Mouse (Mus musculus) CH12.LX (cell line): ENCODE results near the gene Thumpd2. TPM values are rescaled to one million over a fixed set of nuclear protein-coding genes. Genes with fewer than 3 reads are reported as not detected.

Source experiments
- DNase-seq: peaks from one replicate; pipeline ENCODE4 v3.0.0-alpha.2; 2013; ENCODE audit errors: extremely low read depth
- H3K27ac ChIP-seq: 2 replicates; pipeline ENCODE4 v1.5.1; 2012; ENCODE audit warnings: low read depth, mild to moderate bottlenecking, control low read depth, moderate library complexity; ENCODE audit not compliant: insufficient read depth
- H3K27me3 ChIP-seq: replicated peaks from 2 replicates; pipeline ENCODE3; 2012; ENCODE audit warnings: inconsistent platforms
- H3K36me3 ChIP-seq, 2 experiments: replicated peaks in 1 of 2; 2 replicates each; pipeline versions ENCODE3 to v1.6.1; 2012; ENCODE audit warnings: inconsistent platforms in 1 of 2, low read length in 1 of 2, mild to moderate bottlenecking in 1 of 2, mixed read lengths in 1 of 2, moderate library complexity in 1 of 2; ENCODE audit not compliant: control insufficient read depth in 1 of 2, insufficient read depth in 1 of 2
- H3K4me1 ChIP-seq, 2 experiments: 2 replicates each; pipeline ENCODE4 v1.6.1; 2012; ENCODE audit warnings: inconsistent platforms in 1 of 2, moderate library complexity in 1 of 2; ENCODE audit not compliant: insufficient read depth in 2 of 2, control insufficient read depth in 1 of 2
- H3K4me2 ChIP-seq: 2 replicates; pipeline ENCODE4 v1.6.1; 2012; ENCODE audit warnings: low read depth, mild to moderate bottlenecking, control low read depth; ENCODE audit not compliant: poor library complexity, insufficient read depth, severe bottlenecking
- H3K4me3 ChIP-seq, 3 experiments: fragments of 150-350 bp in 1 of 3; sonication (generic) in 1 of 3; replicated peaks in 1 of 3; 2 replicates each; pipeline versions ENCODE3 to v1.5.1; 2011 to 2012; ENCODE audit warnings: low read depth in 2 of 3, low read length in 2 of 3, mild to moderate bottlenecking in 2 of 3, moderate library complexity in 2 of 3, control low read depth in 1 of 3, improper control_type of control experiment in 1 of 3, inconsistent platforms in 1 of 3, mixed read lengths in 1 of 3; ENCODE audit not compliant: poor library complexity in 1 of 3
- H3K79me2 ChIP-seq: replicated peaks from 2 replicates; pipeline ENCODE4 v1.6.1; 2012; ENCODE audit warnings: mild to moderate bottlenecking, moderate library complexity; ENCODE audit not compliant: control insufficient read depth, poor library complexity, insufficient read depth, severe bottlenecking; ENCODE audit errors: extremely low read depth
- H3K9ac ChIP-seq: 2 replicates; pipeline ENCODE4 v1.6.1; 2012; ENCODE audit warnings: low read depth, mild to moderate bottlenecking, control low read depth, moderate library complexity; ENCODE audit not compliant: insufficient read depth
- H3K9me3 ChIP-seq: replicated peaks from 2 replicates; pipeline ENCODE3; 2012; ENCODE audit warnings: low read length, inconsistent platforms, mixed read lengths
- CTCF ChIP-seq, 2 experiments: IDR thresholded peaks in 1 of 2; conservative IDR thresholded peaks in 1 of 2; 2 replicates each; pipeline ENCODE4 v1.5.1; 2011 to 2012; ENCODE audit warnings: low read depth in 2 of 2, low read length in 2 of 2, improper control_type of control experiment in 1 of 2, inconsistent platforms in 1 of 2, mild to moderate bottlenecking in 1 of 2, moderate library complexity in 1 of 2
- ETS1 ChIP-seq: conservative IDR thresholded peaks from 2 replicates; pipeline ENCODE4 v1.6.1; 2012; ENCODE audit warnings: low read depth, mild to moderate bottlenecking, inconsistent platforms, low read length, improper control_type of control experiment, moderate library complexity
- GABPA ChIP-seq: IDR thresholded peaks from 2 replicates; pipeline ENCODE4 v1.6.1; 2012; ENCODE audit warnings: low read depth, low read length, improper control_type of control experiment, inconsistent platforms; ENCODE audit not compliant: insufficient replicate concordance
- JUN ChIP-seq: IDR thresholded peaks from 2 replicates; pipeline ENCODE4 v1.6.1; 2011; ENCODE audit warnings: low read depth, mild to moderate bottlenecking, low read length, improper control_type of control experiment, moderate library complexity; ENCODE audit not compliant: insufficient read depth
- KAT2A ChIP-seq: IDR thresholded peaks from 2 replicates; pipeline ENCODE4 v1.6.1; 2012; ENCODE audit warnings: low read length, improper control_type of control experiment, inconsistent platforms; ENCODE audit not compliant: insufficient replicate concordance
- MAFK ChIP-seq: IDR thresholded peaks from 2 replicates; pipeline ENCODE4 v1.6.1; 2011; ENCODE audit warnings: low read length, improper control_type of control experiment; ENCODE audit not compliant: insufficient replicate concordance
- MAX ChIP-seq: IDR thresholded peaks from 2 replicates; pipeline ENCODE4 v1.6.1; 2011; ENCODE audit warnings: low read length, improper control_type of control experiment
- MEF2A ChIP-seq: IDR thresholded peaks from 2 replicates; pipeline ENCODE4 v1.6.1; 2014; ENCODE audit warnings: low read depth, mild to moderate bottlenecking, inconsistent platforms, low read length, improper control_type of control experiment, borderline replicate concordance
- MXI1 ChIP-seq: IDR thresholded peaks from 2 replicates; pipeline ENCODE4 v1.6.1; 2011; ENCODE audit warnings: mild to moderate bottlenecking, low read depth, low read length, improper control_type of control experiment
- MYC ChIP-seq: IDR thresholded peaks from 2 replicates; pipeline ENCODE4 v1.6.1; 2011; ENCODE audit warnings: low read depth, mild to moderate bottlenecking, improper control_type of control experiment, low read length
- NRF1 ChIP-seq: IDR thresholded peaks from 2 replicates; pipeline ENCODE4 v1.6.1; 2014; ENCODE audit warnings: low read depth, mild to moderate bottlenecking, inconsistent platforms, low read length, improper control_type of control experiment, moderate library complexity
- POLR2A ChIP-seq: IDR thresholded peaks from 2 replicates; pipeline ENCODE4 v1.6.1; 2011; ENCODE audit warnings: low read depth, mild to moderate bottlenecking, improper control_type of control experiment, low read length
- SIN3A ChIP-seq: IDR thresholded peaks from 2 replicates; pipeline ENCODE4 v1.6.1; 2012; ENCODE audit warnings: low read length, improper control_type of control experiment, inconsistent platforms
- SMC3 ChIP-seq: IDR thresholded peaks from 2 replicates; pipeline ENCODE4 v1.6.1; 2011; ENCODE audit warnings: low read depth, low read length, improper control_type of control experiment
- TCF12 ChIP-seq: IDR thresholded peaks from 2 replicates; pipeline ENCODE4 v1.6.1; 2014; ENCODE audit warnings: low read depth, mild to moderate bottlenecking, inconsistent platforms, low read length, improper control_type of control experiment
- UBTF ChIP-seq: IDR thresholded peaks from 2 replicates; pipeline ENCODE4 v1.6.1; 2012; ENCODE audit warnings: low read depth, mild to moderate bottlenecking, inconsistent platforms, low read length, improper control_type of control experiment, moderate library complexity
- USF1 ChIP-seq: IDR thresholded peaks from 2 replicates; pipeline ENCODE4 v1.6.1; 2014; ENCODE audit warnings: low read depth, mild to moderate bottlenecking, inconsistent platforms, low read length, improper control_type of control experiment
- USF2 ChIP-seq: conservative IDR thresholded peaks from 2 replicates; pipeline ENCODE4 v1.6.1; 2011; ENCODE audit warnings: low read depth, low read length, improper control_type of control experiment
- ZKSCAN1 ChIP-seq: IDR thresholded peaks from 2 replicates; pipeline ENCODE4 v1.6.1; 2012; ENCODE audit warnings: low read depth, inconsistent platforms, low read length, improper control_type of control experiment, borderline replicate concordance
- ZMIZ1 ChIP-seq: IDR thresholded peaks from 2 replicates; pipeline ENCODE4 v1.6.1; 2012; ENCODE audit warnings: low read depth, mild to moderate bottlenecking, inconsistent platforms, low read length, improper control_type of control experiment
- dilution Hi-C: fragments of 300-500 bp; cut with MboI; formaldehyde crosslinking; loops from 2 replicates; pipeline ENCODE4 v1.14.3; 2020; ENCODE audit warnings: low sequenced_read_pairs; ENCODE audit not compliant: extremely low pct_unique_long_range_greater_than_20kb, extremely low pct_ligation_motif_present
- in situ Hi-C: fragments of 300-500 bp; cut with MboI; formaldehyde crosslinking; loops from 3 replicates; pipeline ENCODE4 v1.14.3; 2019; ENCODE audit warnings: low sequenced_read_pairs, low pct_ligation_motif_present, low pct_unique_long_range_greater_than_20kb, mixed read lengths
- polyA plus RNA-seq: library from polyadenylated mRNA; unstranded; fragments of >175 nt; gene quantifications from 2 replicates; pipeline ENCODE4 v1.2.1, GENCODE M21; 2012; ENCODE audit warnings: low read depth; ENCODE audit not compliant: insufficient read length
- total RNA-seq, 2 experiments: library from RNA; depleted of rRNA; stranded (reverse); fragments of 300-350 nt in 1 of 2; fragments of >200 nt in 1 of 2; gene quantifications; 2 replicates each; pipeline ENCODE4 v1.2.3; 2012 to 2014

The Thumpd2 gene
- total and polyA plus RNA-seq, 3 experiments = 5.4 to 9.0 (median 7.6) TPM

DNA sequence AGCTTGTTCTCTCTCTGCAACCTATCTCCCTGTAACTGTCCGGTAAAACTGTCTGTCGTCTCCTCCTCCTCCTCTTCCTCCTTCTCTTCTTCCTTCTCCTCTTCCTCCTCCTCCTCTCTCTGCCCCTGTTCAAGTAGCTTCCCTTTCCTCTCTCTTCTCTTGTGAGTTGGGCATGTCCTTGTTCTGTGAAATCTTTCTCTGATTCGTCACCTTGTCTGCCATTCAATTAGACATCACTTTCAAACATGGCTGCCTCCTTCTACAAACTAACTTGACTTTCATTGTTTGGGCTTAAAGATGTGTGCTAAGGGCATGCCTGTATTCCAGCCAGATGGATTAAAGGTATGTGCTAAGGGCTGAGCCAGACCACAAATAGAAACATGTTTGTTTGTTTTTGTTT is 1.5 kb downstream of the Thumpd2 start:
- Histone ChIP-seq H3K9me3 (peaks cover 13% of the 10 kb centered on the region), H3K4me1 (0 out of 4 replicates have a peak, but pooled peaks cover 0 to 4% of the 10 kb centered on the region in 2 experiments), H3K4me3 (no peak overlapping the region), H3K79me2 (no peaks in the 10 kb centered on the region), H3K36me3 (peaks cover 3 to 38% of the 10 kb centered on the region in 2 experiments), H3K9ac (no peak overlapping the region), H3K27ac (no peak overlapping the region), H3K27me3 (no peaks in the 10 kb centered on the region), H3K4me2 (no peak overlapping the region)
- DNase-seq = peak; percentile 6
- TF ChIP-seq CTCF (conservative IDR thresholded peaks at IDR 0.05 in 1 of 2, IDR thresholded peaks at IDR 0.05 in 1 of 2; ENCODE audit: low read depth in 2 of 2, low read length in 2 of 2) = no peak
- no peak for TF ChIP-seq USF2
- TF ChIP-seq TCF12 = no peak
- TF ChIP-seq ZKSCAN1 = no peak
- no peak for TF ChIP-seq GABPA
- no peak for TF ChIP-seq POLR2A
- in situ Hi-C loops (no loop called here), dilution Hi-C loops (no loop called here)

DNA sequence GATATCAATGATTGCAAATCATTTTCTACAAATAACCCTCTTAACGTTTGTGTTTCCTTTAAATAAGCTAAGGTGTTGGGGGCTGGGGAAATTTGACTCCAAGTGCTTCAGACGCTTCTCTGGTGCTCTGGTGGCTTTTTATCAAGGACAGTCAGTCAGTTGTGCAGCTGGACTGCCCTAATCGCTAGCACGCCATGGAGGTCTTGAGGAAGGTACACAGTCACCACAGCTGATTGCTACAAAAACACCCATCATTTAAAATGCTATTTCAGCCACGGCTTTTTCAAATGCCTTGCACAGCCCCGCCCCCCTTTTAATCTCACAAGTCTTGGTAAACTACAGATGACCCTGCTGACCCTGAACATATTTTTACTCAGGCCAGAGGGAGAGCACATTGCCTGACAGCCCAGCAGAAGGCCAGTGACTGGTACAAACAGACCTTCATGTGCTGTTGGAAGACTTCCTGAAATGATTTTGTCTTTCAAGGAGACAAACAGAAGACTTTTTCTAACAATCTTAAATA is 2.5 kb downstream of the Thumpd2 start:
- Histone ChIP-seq H3K4me3 (no peak overlapping the region), H3K36me3 (peaks cover 3 to 42% of the 10 kb centered on the region in 2 experiments), H3K27me3 (no peaks in the 10 kb centered on the region), H3K9ac (no peak overlapping the region), H3K4me2 (no peak overlapping the region), H3K4me1 (0 out of 4 replicates have a peak, but pooled peaks cover 0 to 4% of the 10 kb centered on the region in 2 experiments), H3K9me3 (peaks cover 13% of the 10 kb centered on the region)
- no peak for DNase-seq
- TF ChIP-seq JUN (no peak), MAFK (no peak), ETS1 (no peak), UBTF (no peak), MXI1 (no peak), POLR2A (no peak), KAT2A (no peak), ZKSCAN1 (no peak)
- TF ChIP-seq, all 38 proteins: peak for 0
- no peaks in the 10 kb centered on the region for H3K79me2 ChIP-seq
- in situ Hi-C loops (no loop called here), dilution Hi-C loops (no loop called here)
- no peak overlapping the region for H3K27ac ChIP-seq

DNA sequence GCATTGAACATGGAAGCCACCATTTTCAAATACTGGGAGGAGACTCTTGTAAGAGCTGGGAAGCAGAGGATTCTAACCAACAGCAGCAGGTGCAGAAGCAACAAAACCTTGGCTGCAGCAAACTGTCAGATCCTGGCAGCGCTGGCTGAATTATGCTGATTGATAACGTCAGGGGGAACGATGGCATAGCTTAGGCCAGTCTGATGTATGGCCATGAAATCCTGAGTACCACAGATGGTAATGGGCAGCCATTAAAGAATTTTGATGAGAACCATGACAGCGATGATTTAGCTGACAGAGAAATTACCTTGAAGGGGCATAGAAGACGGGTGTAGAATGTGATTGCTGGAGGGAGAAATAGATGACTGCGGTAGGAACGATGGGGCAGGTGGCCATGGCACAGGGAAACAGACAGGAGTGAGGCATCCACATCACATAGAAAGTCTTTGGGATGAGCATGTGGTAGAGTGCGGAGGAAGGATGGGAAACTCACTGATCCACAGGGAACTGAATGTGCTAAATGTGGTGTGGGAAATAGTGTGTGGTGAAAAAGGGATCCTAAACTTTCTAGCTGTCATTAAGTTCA is 8.0 kb downstream of the Thumpd2 start:
- in situ Hi-C loops = no loop called here
- TF ChIP-seq CTCF (conservative IDR thresholded peaks at IDR 0.05 in 1 of 2, IDR thresholded peaks at IDR 0.05 in 1 of 2; ENCODE audit: low read depth in 2 of 2, low read length in 2 of 2) = no peak
- TF ChIP-seq MXI1 = no peak
- TF ChIP-seq MYC = no peak
- TF ChIP-seq ZMIZ1 = no peak
- TF ChIP-seq MAX = no peak
- TF ChIP-seq NRF1 = no peak
- no peak for TF ChIP-seq USF1
- no peak for TF ChIP-seq KAT2A
- TF ChIP-seq SMC3 = no peak
- TF ChIP-seq SIN3A = no peak
- no peak for TF ChIP-seq MEF2A
- no peak for TF ChIP-seq ETS1
- no peak for TF ChIP-seq UBTF

More for the DNA sequence above, 8.0 kb downstream of the Thumpd2 start:
- Histone ChIP-seq H3K9ac (no peak overlapping the region), H3K4me3 (no peak overlapping the region), H3K36me3 (peaks cover 23 to 69% of the 10 kb centered on the region in 2 experiments), H3K4me1 (no peaks in the 10 kb centered on the region), H3K9me3 (peaks cover 5% of the 10 kb centered on the region), H3K4me2 (no peak overlapping the region), H3K79me2 (no peaks in the 10 kb centered on the region), H3K27ac (no peak overlapping the region), H3K27me3 (no peaks in the 10 kb centered on the region)
- dilution Hi-C loops = no loop called here
- no peak for DNase-seq
